Mouse (Mus musculus) left cerebral cortex, postnatal 36 days (tissue): ENCODE results near the gene Vamp2. TPM values are rescaled to one million over a fixed set of nuclear protein-coding genes. Genes with fewer than 3 reads are reported as not detected.

Experiments used
- DNase-seq, 2 experiments: peaks; one replicate each; pipeline ENCODE4 v3.0.0; 2021 to 2022; ENCODE audit warnings: low spot score in 2 of 2, mixed read lengths in 1 of 2
- intact Hi-C: fragments of 180-260 bp; cut with DNase I; formaldehyde crosslinking; loops from one replicate; pipeline ENCODE4 v1.15.1; 2025
- total RNA-seq, 2 experiments: library from RNA; stranded (reverse); gene quantifications; 2 replicates each; pipeline ENCODE4 v1.2.3; 2021

Gene Vamp2
- total RNA-seq, 2 experiments from 2014 or later, result 1,090 to 1,186 TPM

- intact Hi-C loops, result no loop called here
- no peak for DNase-seq
Observed at GRCm38 (mm10) chr11:69077316-69077715, 11.0 kb upstream of the Vamp2 start.

DNA sequence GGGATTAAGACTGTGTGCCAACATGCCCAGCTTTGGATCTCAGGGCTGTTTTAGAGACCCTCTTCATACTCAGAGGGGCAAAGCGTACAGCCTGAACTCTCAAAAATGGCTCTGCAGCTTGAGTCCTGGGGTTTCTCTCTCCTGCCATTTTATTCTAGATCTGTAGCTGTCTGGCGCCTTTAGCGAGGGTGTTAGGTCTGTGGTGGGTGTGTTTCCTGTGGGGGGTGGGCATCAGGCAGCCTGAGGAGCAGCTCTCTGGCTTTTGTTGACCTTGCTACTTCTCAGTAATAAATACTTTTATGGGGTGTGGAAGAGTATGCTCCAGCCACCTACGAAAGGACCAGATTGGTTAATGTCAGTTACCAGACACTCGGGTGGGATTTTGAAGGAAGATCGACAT, 10.2 kb upstream of the Vamp2 start:
- intact Hi-C loops, result no loop called here
- DNase-seq, result no peak

- no peak for DNase-seq
- intact Hi-C loops, result no loop called here
Observed at GRCm38 (mm10) chr11:69078805-69079438, 9.4 kb upstream of the Vamp2 start.

GRCm38 (mm10) chr11:69080102-69080854, 8.0 kb upstream of the Vamp2 start:
- intact Hi-C loops, result no loop called here
- no peak for DNase-seq

- intact Hi-C loops, result no loop called here
- DNase-seq, result no peak
Observed at GRCm38 (mm10) chr11:69080855-69081222, 7.5 kb upstream of the Vamp2 start.

DNA sequence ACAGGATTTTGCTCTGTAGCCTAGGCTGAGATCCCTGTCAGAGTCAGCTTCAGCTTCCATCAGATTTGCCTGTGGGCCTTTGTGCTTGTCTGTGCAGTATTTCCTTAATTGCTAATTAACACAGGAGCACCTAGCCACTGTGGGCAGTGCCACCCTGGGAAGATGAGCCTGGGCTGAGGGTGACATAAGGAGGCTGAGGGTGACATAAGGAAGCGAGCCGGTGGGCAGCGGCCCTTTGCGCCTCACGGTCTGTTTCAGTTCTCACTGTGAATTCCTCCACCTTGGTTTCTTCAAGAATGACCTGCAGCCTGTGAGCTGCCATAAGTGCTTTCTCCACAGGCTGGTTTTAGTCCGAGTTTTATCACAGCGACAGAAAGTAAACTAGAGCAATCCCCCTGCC, 6.7 kb upstream of the Vamp2 start:
- intact Hi-C loops, result no loop called here
- DNase-seq, result no peak

DNA sequence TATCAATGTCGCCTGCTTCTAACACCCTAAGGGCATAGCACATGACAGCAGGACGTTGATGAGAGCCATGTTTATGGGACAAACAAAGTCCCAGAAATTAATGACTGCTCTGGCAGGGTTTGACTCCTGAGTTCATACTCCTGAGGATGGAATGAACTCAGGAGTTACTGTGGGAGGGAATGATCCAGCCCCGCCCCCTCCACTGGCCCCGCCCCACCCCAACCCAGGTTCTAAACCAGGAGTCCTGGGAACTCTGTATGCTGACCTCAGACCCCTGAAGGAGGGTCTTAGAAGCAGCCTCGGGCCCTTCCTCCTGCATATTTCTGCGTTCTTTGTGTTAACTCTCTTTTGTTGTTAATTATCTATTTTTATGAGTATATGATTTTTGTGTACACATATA, 2.7 kb upstream of the Vamp2 start:
- DNase-seq, result no peak
- intact Hi-C loops, result loop anchor here (5.0 kb wide), 1 partner anchor 37 kb away; the partner anchor contains the start of genes 9130213A22Rik and Hes7

DNA sequence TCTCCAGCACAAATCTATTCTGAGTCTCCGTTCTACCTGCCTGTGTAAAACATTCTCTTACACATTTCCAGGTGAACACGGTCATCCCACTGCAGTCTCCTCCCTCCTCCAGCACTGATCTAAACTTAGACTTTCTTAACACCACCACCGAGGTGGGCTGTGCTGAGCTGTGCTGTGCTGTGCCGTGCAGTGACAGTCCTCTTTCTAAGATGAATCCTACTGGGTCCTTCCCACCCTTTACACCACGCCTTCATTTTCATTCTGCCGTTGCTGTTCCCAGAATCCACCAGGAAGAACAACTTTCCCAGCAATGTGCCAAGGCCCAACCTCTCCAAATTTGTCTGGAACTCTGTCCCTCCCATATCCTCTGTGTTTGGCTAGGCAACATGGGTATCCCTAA, 1.9 kb upstream of the Vamp2 start:
- DNase-seq, result peak; percentile 55 to 75
- intact Hi-C loops, result loop anchor here (5.0 kb wide), 1 partner anchor 36 kb away; the partner anchor contains the start of genes 9130213A22Rik and Hes7

- intact Hi-C loops, result loop anchor here (5.0 kb wide), 1 partner anchor 35 kb away; the partner anchor contains the start of genes 9130213A22Rik and Hes7
- DNase-seq, result peak; percentile 55 to 61
Observed at GRCm38 (mm10) chr11:69087082-69087481, 1.2 kb upstream of the Vamp2 start.

GRCm38 (mm10) chr11:69087597-69087996, 693 bp upstream of the Vamp2 start:
- no peak for DNase-seq
- intact Hi-C loops, result loop anchor here (5.0 kb wide), 1 partner anchor 35 kb away; the partner anchor contains the start of genes 9130213A22Rik and Hes7

DNA sequence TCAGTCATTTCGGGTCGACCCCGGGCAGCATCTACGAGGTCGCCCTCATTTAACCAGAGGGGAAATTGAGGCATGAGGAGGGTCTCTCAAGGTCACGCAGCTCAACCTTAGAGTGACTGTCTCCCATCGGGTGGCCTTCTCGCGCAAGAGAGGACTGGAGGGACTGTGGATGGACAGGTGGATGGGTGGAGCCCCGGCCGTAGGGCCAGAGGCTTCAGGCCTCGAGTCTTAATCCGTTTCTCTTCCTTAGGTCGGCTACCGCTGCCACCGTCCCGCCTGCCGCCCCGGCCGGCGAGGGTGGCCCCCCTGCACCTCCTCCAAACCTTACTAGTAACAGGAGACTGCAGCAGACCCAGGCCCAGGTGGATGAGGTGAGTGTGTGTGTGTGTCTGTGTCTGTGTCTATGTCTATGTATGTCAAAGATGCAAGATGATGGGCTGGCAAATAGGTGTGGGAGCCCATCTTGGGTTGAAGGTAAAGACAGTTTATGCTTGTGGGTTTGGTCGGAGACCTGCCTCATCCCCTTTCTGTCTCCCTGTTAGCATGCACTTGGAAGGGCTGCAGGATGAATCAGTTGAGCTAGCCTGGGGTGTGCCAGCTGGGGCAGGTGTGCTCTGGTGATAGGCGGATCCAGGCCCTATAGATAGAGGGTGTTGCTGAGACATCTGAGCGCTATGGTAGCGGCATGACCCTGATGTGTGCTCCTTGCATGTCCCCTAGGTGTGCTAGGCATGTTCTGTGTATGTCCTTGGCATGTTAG, 746 bp downstream of the Vamp2 start:
- intact Hi-C loops, result loop anchor here (2.0 to 5.0 kb wide), 2 partner anchors 16 to 33 kb away; partner anchors contain the start of genes 9130213A22Rik and Hes7
- peak in 1 of 2 experiments; percentile 11 for DNase-seq

DNA sequence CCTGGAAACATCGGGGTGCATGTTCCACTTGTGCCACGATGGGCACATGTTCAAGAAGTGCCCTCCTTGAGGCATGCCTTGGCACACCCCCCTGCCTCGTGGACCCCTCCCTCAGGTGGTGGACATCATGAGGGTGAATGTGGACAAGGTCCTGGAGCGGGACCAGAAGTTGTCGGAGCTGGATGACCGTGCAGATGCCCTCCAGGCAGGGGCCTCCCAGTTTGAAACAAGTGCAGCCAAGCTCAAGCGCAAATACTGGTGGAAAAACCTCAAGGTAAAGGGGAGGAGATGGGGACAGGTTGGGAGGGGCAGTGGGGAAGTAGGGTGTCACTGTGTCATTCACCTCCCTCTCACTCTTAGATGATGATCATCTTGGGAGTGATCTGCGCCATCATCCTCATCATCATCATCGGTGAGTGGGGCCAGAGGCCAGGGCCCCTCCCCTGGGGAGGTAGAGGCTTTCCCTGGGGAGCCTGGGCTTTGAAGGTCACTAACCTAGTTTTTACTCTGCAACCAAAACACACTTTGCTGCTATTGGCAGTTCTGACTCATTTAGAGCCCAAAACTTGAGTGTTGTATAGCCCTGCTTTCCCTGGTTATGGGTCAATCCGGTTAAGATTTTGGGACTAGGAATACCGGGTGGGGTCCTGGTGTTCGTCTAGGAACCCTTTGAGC, 1.5 kb downstream of the Vamp2 start:
- peak in 1 of 2 experiments; percentile 15 for DNase-seq
- intact Hi-C loops, result loop anchor here (2.0 to 10.0 kb wide), 3 partner anchors 17 to 325 kb away; partner anchors contain the start of genes 9130213A22Rik, Hes7 and Kdm6b

DNA sequence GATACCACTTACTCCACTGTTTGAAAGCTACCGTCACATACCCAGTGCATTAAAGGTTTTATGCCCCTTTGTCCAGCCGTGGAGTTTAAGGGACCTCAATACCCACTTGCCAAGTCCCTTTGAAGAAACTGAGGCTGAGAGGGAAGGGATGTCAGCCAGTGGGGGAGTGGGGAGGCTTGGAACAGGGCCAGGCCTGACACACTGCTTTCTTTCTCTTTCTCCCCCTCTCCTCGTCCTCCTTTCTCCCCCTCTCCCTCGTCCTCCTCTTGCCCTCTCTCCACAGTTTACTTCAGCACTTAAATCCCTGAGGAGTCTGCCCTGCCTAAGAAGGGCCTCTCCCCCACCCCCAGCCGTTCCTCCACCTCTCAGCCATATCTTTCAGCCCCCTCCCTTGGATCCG, 2.1 kb downstream of the Vamp2 start:
- intact Hi-C loops, result loop anchor here (10.0 kb wide), 1 partner anchor 324 kb away; the partner anchor contains the start of gene Kdm6b

DNA sequence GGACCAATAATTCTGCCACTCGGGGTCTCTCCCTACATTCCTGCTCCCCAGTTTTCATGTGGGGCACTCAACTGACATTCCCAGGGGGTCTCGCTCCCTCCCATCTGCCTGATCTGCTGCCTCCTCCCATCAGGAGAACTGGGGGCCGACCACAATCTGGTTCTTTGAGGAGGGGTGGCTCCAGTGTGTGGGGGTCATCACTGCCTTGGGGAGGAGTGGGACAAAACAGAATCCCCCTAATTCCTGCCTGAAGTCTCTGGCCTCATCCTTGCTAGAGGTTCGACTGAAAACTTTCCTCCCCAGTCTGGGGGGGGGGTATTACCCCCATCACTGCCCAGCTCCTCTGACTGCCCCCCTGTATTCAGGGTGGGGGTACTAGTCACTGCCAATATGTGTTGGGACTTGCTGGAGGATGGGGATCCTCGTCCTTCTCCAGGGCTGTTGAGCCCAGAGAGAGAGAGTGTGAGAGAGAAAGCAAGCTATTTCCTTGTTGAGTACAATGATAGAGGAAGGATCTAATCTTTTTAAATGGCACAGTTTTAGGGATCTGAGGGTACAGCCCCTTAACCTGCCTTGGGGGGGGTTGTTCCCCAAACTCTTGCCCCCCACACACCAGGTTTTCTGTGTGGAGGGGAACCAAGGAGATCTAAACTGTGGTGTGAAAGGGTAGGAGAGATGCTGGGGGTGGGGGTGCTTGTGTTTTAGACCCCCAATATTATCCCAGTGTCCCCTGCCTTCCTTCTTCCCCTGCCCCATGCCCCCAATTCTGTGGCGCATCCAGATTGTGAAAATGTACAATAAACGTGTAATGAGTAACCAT, 3.5 kb downstream of the Vamp2 start:
- no peak for DNase-seq
- intact Hi-C loops, result loop anchor here (10.0 kb wide), 1 partner anchor 323 kb away; the partner anchor contains the start of gene Kdm6b

More for the DNA sequence above, 2.1 kb downstream of the Vamp2 start:
- DNase-seq, result no peak

DNA sequence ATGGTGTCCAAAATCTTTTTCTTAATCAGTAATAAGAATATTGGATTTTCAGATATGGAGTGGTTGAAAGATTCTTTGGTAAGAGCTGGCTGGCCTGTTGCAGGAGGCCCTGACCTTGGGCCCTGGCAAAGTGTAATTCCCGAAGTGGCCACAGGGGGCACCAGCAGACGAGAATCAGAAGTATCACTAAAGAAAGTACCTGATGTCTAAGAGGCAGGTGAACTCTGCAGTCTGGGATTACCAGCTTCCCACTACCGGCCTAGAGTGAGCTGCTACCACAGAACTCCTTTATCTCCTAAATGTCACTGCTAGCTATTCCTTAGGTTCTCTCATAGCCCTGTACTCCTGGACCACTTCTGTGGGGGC, 4.1 kb downstream of the Vamp2 start:
- intact Hi-C loops, result loop anchor here (10.0 kb wide), 1 partner anchor 322 kb away; the partner anchor contains the start of gene Kdm6b
- DNase-seq, result peak; percentile 77

DNA sequence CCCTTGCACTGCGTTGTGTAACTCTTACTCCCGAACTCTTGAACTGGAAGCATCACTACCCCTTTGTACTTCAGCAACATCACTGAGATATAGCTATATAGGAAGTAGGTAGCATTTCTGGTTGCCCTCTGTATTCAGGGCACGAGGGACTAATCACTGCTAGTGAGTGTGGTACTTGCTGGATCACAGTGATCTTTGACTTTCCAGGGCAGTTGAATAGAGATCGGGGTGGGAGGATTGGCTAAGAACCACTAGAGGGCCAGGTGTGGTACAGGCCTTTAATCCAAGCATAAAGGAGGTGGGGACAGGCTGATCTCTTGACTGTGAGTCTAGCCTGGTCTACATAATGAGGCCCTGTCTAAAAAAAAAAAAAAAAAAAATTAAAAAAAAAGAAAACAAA, 4.6 kb downstream of the Vamp2 start:
- DNase-seq, result no peak
- intact Hi-C loops, result loop anchor here (10.0 kb wide), 1 partner anchor 322 kb away; the partner anchor contains the start of gene Kdm6b

- intact Hi-C loops, result loop anchor here (10.0 kb wide), 1 partner anchor 321 kb away; the partner anchor contains the start of gene Kdm6b
- DNase-seq, result peak in 1 of 2 experiments; percentile 7
Observed at GRCm38 (mm10) chr11:69093856-69094255, 5.6 kb downstream of the Vamp2 start.
